Mouse (Mus musculus): Measurements from ENCODE around the gene 4930467E23Rik.
"Not testable (repeated sequence)": the region's sequence is repeated elsewhere in the genome, so short reads cannot be mapped to it uniquely, and the experiment has no call there.

DNA sequence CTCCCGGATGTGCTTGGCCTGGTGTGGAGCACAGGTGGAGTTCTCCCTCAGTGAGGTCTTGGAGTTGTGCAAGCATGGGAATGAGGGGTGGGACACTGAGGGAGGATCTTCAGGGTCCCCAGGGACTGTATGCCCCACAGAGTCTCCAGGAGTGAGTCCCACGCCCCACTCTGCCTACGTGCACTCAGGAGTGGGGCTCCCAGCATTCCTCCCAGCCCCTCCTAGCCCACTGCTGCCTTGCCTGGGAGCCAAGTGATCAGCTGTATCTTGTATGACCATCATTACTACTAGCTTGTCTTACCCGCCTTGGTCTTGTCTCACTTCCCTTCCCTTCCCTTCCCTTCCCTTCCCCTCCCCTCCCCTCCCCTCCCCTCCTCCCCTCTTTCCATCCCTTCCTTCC, 30.7 kb upstream of the 4930467E23Rik start:
- TF ChIP-seq CTCF (IDR thresholded peaks at IDR 0.05; ENCODE audit: extremely low read depth, insufficient read length, insufficient replicate concordance, low read depth, low read length); POLR2A (IDR thresholded peaks at IDR 0.05; ENCODE audit: low read depth, low read length): not testable (repeated sequence)
